Mouse (Mus musculus) CH12.LX (cell line): ENCODE results near the gene Ttc19. TPM values are rescaled to one million over a fixed set of nuclear protein-coding genes. Genes with fewer than 3 reads are reported as not detected.

Source experiments
- DNase-seq: peaks from one replicate; pipeline ENCODE4 v3.0.0-alpha.2; 2013; ENCODE audit errors: extremely low read depth
- H3K27ac ChIP-seq: 2 replicates; pipeline ENCODE4 v1.5.1; 2012; ENCODE audit warnings: low read depth, mild to moderate bottlenecking, control low read depth, moderate library complexity; ENCODE audit not compliant: insufficient read depth
- H3K27me3 ChIP-seq: replicated peaks from 2 replicates; pipeline ENCODE3; 2012; ENCODE audit warnings: inconsistent platforms
- H3K36me3 ChIP-seq, 2 experiments: replicated peaks in 1 of 2; 2 replicates each; pipeline versions ENCODE3 to v1.6.1; 2012; ENCODE audit warnings: inconsistent platforms in 1 of 2, low read length in 1 of 2, mild to moderate bottlenecking in 1 of 2, mixed read lengths in 1 of 2, moderate library complexity in 1 of 2; ENCODE audit not compliant: control insufficient read depth in 1 of 2, insufficient read depth in 1 of 2
- H3K4me1 ChIP-seq, 2 experiments: 2 replicates each; pipeline ENCODE4 v1.6.1; 2012; ENCODE audit warnings: inconsistent platforms in 1 of 2, moderate library complexity in 1 of 2; ENCODE audit not compliant: insufficient read depth in 2 of 2, control insufficient read depth in 1 of 2
- H3K4me2 ChIP-seq: 2 replicates; pipeline ENCODE4 v1.6.1; 2012; ENCODE audit warnings: low read depth, mild to moderate bottlenecking, control low read depth; ENCODE audit not compliant: poor library complexity, insufficient read depth, severe bottlenecking
- H3K4me3 ChIP-seq, 3 experiments: fragments of 150-350 bp in 1 of 3; sonication (generic) in 1 of 3; replicated peaks in 1 of 3; 2 replicates each; pipeline versions ENCODE3 to v1.5.1; 2011 to 2012; ENCODE audit warnings: low read depth in 2 of 3, low read length in 2 of 3, mild to moderate bottlenecking in 2 of 3, moderate library complexity in 2 of 3, control low read depth in 1 of 3, improper control_type of control experiment in 1 of 3, inconsistent platforms in 1 of 3, mixed read lengths in 1 of 3; ENCODE audit not compliant: poor library complexity in 1 of 3
- H3K79me2 ChIP-seq: replicated peaks from 2 replicates; pipeline ENCODE4 v1.6.1; 2012; ENCODE audit warnings: mild to moderate bottlenecking, moderate library complexity; ENCODE audit not compliant: control insufficient read depth, poor library complexity, insufficient read depth, severe bottlenecking; ENCODE audit errors: extremely low read depth
- H3K9ac ChIP-seq: 2 replicates; pipeline ENCODE4 v1.6.1; 2012; ENCODE audit warnings: low read depth, mild to moderate bottlenecking, control low read depth, moderate library complexity; ENCODE audit not compliant: insufficient read depth
- H3K9me3 ChIP-seq: replicated peaks from 2 replicates; pipeline ENCODE3; 2012; ENCODE audit warnings: low read length, inconsistent platforms, mixed read lengths
- BHLHE40 ChIP-seq: IDR thresholded peaks from 2 replicates; pipeline ENCODE4 v1.6.1; 2011; ENCODE audit warnings: mild to moderate bottlenecking, low read depth, low read length, improper control_type of control experiment
- CHD2 ChIP-seq: IDR thresholded peaks from 2 replicates; pipeline ENCODE4 v1.6.1; 2011; ENCODE audit warnings: low read length, improper control_type of control experiment
- CTCF ChIP-seq, 2 experiments: IDR thresholded peaks in 1 of 2; conservative IDR thresholded peaks in 1 of 2; 2 replicates each; pipeline ENCODE4 v1.5.1; 2011 to 2012; ENCODE audit warnings: low read depth in 2 of 2, low read length in 2 of 2, improper control_type of control experiment in 1 of 2, inconsistent platforms in 1 of 2, mild to moderate bottlenecking in 1 of 2, moderate library complexity in 1 of 2
- EP300 ChIP-seq: IDR thresholded peaks from 2 replicates; pipeline ENCODE4 v1.6.1; 2011; ENCODE audit warnings: low read length, improper control_type of control experiment
- ETS1 ChIP-seq: conservative IDR thresholded peaks from 2 replicates; pipeline ENCODE4 v1.6.1; 2012; ENCODE audit warnings: low read depth, mild to moderate bottlenecking, inconsistent platforms, low read length, improper control_type of control experiment, moderate library complexity
- GABPA ChIP-seq: IDR thresholded peaks from 2 replicates; pipeline ENCODE4 v1.6.1; 2012; ENCODE audit warnings: low read depth, low read length, improper control_type of control experiment, inconsistent platforms; ENCODE audit not compliant: insufficient replicate concordance
- HCFC1 ChIP-seq: IDR thresholded peaks from 2 replicates; pipeline ENCODE4 v1.6.1; 2012; ENCODE audit warnings: low read depth, mild to moderate bottlenecking, inconsistent platforms, low read length, improper control_type of control experiment
- IRF4 ChIP-seq: IDR thresholded peaks from 2 replicates; pipeline ENCODE4 v1.6.1; 2014; ENCODE audit warnings: low read depth, mild to moderate bottlenecking, inconsistent platforms, low read length, improper control_type of control experiment
- JUND ChIP-seq: conservative IDR thresholded peaks from 2 replicates; pipeline ENCODE4 v1.6.1; 2011; ENCODE audit warnings: low read depth, low read length, improper control_type of control experiment
- MAFK ChIP-seq: IDR thresholded peaks from 2 replicates; pipeline ENCODE4 v1.6.1; 2011; ENCODE audit warnings: low read length, improper control_type of control experiment; ENCODE audit not compliant: insufficient replicate concordance
- MAX ChIP-seq: IDR thresholded peaks from 2 replicates; pipeline ENCODE4 v1.6.1; 2011; ENCODE audit warnings: low read length, improper control_type of control experiment
- MAZ ChIP-seq: IDR thresholded peaks from 2 replicates; pipeline ENCODE4 v1.6.1; 2012; ENCODE audit warnings: low read depth, mild to moderate bottlenecking, inconsistent platforms, low read length, improper control_type of control experiment, moderate library complexity
- MEF2A ChIP-seq: IDR thresholded peaks from 2 replicates; pipeline ENCODE4 v1.6.1; 2014; ENCODE audit warnings: low read depth, mild to moderate bottlenecking, inconsistent platforms, low read length, improper control_type of control experiment, borderline replicate concordance
- MXI1 ChIP-seq: IDR thresholded peaks from 2 replicates; pipeline ENCODE4 v1.6.1; 2011; ENCODE audit warnings: mild to moderate bottlenecking, low read depth, low read length, improper control_type of control experiment
- MYC ChIP-seq: IDR thresholded peaks from 2 replicates; pipeline ENCODE4 v1.6.1; 2011; ENCODE audit warnings: low read depth, mild to moderate bottlenecking, improper control_type of control experiment, low read length
- NELFE ChIP-seq: IDR thresholded peaks from 2 replicates; pipeline ENCODE4 v1.6.1; 2011; ENCODE audit warnings: low read depth, low read length, improper control_type of control experiment
- NRF1 ChIP-seq: IDR thresholded peaks from 2 replicates; pipeline ENCODE4 v1.6.1; 2014; ENCODE audit warnings: low read depth, mild to moderate bottlenecking, inconsistent platforms, low read length, improper control_type of control experiment, moderate library complexity
- PAX5 ChIP-seq: IDR thresholded peaks from 2 replicates; pipeline ENCODE4 v1.6.1; 2012; ENCODE audit warnings: low read length, inconsistent platforms, mixed read lengths
- POLR2A ChIP-seq: IDR thresholded peaks from 2 replicates; pipeline ENCODE4 v1.6.1; 2011; ENCODE audit warnings: low read depth, mild to moderate bottlenecking, improper control_type of control experiment, low read length
- POLR2AphosphoS2 ChIP-seq: IDR thresholded peaks from 2 replicates; pipeline ENCODE4 v1.6.1; 2011; ENCODE audit warnings: low read depth, low read length, improper control_type of control experiment
- RCOR1 ChIP-seq: conservative IDR thresholded peaks from 2 replicates; pipeline ENCODE4 v1.6.1; 2012; ENCODE audit warnings: low read depth, mild to moderate bottlenecking, inconsistent platforms, low read length, improper control_type of control experiment
- SMC3 ChIP-seq: IDR thresholded peaks from 2 replicates; pipeline ENCODE4 v1.6.1; 2011; ENCODE audit warnings: low read depth, low read length, improper control_type of control experiment
- UBTF ChIP-seq: IDR thresholded peaks from 2 replicates; pipeline ENCODE4 v1.6.1; 2012; ENCODE audit warnings: low read depth, mild to moderate bottlenecking, inconsistent platforms, low read length, improper control_type of control experiment, moderate library complexity
- USF2 ChIP-seq: conservative IDR thresholded peaks from 2 replicates; pipeline ENCODE4 v1.6.1; 2011; ENCODE audit warnings: low read depth, low read length, improper control_type of control experiment
- ZNF384 ChIP-seq: IDR thresholded peaks from 2 replicates; pipeline ENCODE4 v1.6.1; 2012; ENCODE audit warnings: low read depth, low read length, improper control_type of control experiment, inconsistent platforms
- dilution Hi-C: fragments of 300-500 bp; cut with MboI; formaldehyde crosslinking; loops from 2 replicates; pipeline ENCODE4 v1.14.3; 2020; ENCODE audit warnings: low sequenced_read_pairs; ENCODE audit not compliant: extremely low pct_unique_long_range_greater_than_20kb, extremely low pct_ligation_motif_present
- in situ Hi-C: fragments of 300-500 bp; cut with MboI; formaldehyde crosslinking; loops from 3 replicates; pipeline ENCODE4 v1.14.3; 2019; ENCODE audit warnings: low sequenced_read_pairs, low pct_ligation_motif_present, low pct_unique_long_range_greater_than_20kb, mixed read lengths
- polyA plus RNA-seq: library from polyadenylated mRNA; unstranded; fragments of >175 nt; gene quantifications from 2 replicates; pipeline ENCODE4 v1.2.1, GENCODE M21; 2012; ENCODE audit warnings: low read depth; ENCODE audit not compliant: insufficient read length
- total RNA-seq, 2 experiments: library from RNA; depleted of rRNA; stranded (reverse); fragments of 300-350 nt in 1 of 2; fragments of >200 nt in 1 of 2; gene quantifications; 2 replicates each; pipeline ENCODE4 v1.2.3; 2012 to 2014

Ttc19 gene
- total and polyA plus RNA-seq, 3 experiments: 13.0 to 22.6 (median 22.2) TPM

GRCm38 (mm10) chr11:62343002-62343401 lies 61.7 kb downstream of the Ttc19 start:
- peaks cover 11 to 27% of the 10 kb centered on the region in 2 experiments; a peak in 3 of 4 replicates for H3K4me1 ChIP-seq
- peak; percentile 48 for TF ChIP-seq BHLHE40
- 0 out of 2 replicates have a peak, but pooled peaks have one; percentile 10 for TF ChIP-seq ETS1
- TF ChIP-seq HCFC1: no peak
- TF ChIP-seq EP300: peak; percentile 60; the same call in 1 of the 2 replicates
- no peak for TF ChIP-seq RCOR1
- TF ChIP-seq IRF4: peak; percentile 78; the same call in 1 of the 2 replicates
- TF ChIP-seq GABPA: no peak
- no peak for TF ChIP-seq MAFK
- TF ChIP-seq MXI1: 0 out of 2 replicates have a peak, but pooled peaks have one; percentile 35
- no peak for TF ChIP-seq CTCF (conservative IDR thresholded peaks at IDR 0.05 in 1 of 2, IDR thresholded peaks at IDR 0.05 in 1 of 2; ENCODE audit: low read depth in 2 of 2, low read length in 2 of 2)
- no peak overlapping the region for H3K9ac ChIP-seq
- no peak overlapping the region for H3K4me3 ChIP-seq
- H3K4me2 ChIP-seq: no peak overlapping the region
- dilution Hi-C loops (no loop called here), in situ Hi-C loops (no loop called here)
- H3K27ac ChIP-seq: 0 out of 2 replicates have a peak overlapping the region, but pooled peaks have one; percentile 16
- H3K36me3 ChIP-seq: peaks cover 44 to 75% of the 10 kb centered on the region in 2 experiments
- H3K79me2 ChIP-seq: no peaks in the 10 kb centered on the region
- H3K27me3 ChIP-seq: no peaks in the 10 kb centered on the region
- DNase-seq: peak; percentile 34
- no peaks in the 10 kb centered on the region for H3K9me3 ChIP-seq

- H3K36me3 ChIP-seq: peaks cover 61 to 89% of the 10 kb centered on the region in 2 experiments
- H3K9ac ChIP-seq: no peak overlapping the region
- H3K4me2 ChIP-seq: no peak overlapping the region
- H3K9me3 ChIP-seq: no peaks in the 10 kb centered on the region
- DNase-seq: no peak
- H3K79me2 ChIP-seq: peaks cover 3% of the 10 kb centered on the region; the same call in 1 of the 2 replicates
- no peak overlapping the region for H3K4me3 ChIP-seq
- TF ChIP-seq MEF2A (no peak), MAZ (no peak), NRF1 (no peak), CHD2 (no peak), MAX (no peak), NELFE (no peak), PAX5 (no peak), POLR2A (no peak), POLR2AphosphoS2 (no peak), UBTF (no peak), RCOR1 (no peak), ZNF384 (no peak), USF2 (no peak), MXI1 (no peak), SMC3 (no peak), HCFC1 (no peak), MYC (no peak), IRF4 (no peak), JUND (no peak), BHLHE40 (no peak)
- TF ChIP-seq, all 38 proteins: peak for 0
- no peak overlapping the region for H3K27ac ChIP-seq
- H3K4me1 ChIP-seq: peaks cover 0 to 19% of the 10 kb centered on the region in 2 experiments; a peak in 2 of 4 replicates
- H3K27me3 ChIP-seq: no peaks in the 10 kb centered on the region
- in situ Hi-C loops: no loop called here
- dilution Hi-C loops: no loop called here
Observed at GRCm38 (mm10) chr11:62351948-62352347, 70.7 kb downstream of the Ttc19 start.
